Mouse (Mus musculus) stomach, embryonic 16.5 days (tissue): Measurements from ENCODE around the gene Sgpp2. TPM values are rescaled to one million over a fixed set of nuclear protein-coding genes. Genes with fewer than 3 reads are reported as not detected.
A peak's percentile ranks its signal among the peaks of the same experiment; 100 is the strongest.

ENCODE experiments used
- ATAC-seq: fragments of 200-750 bp; cut with Nextera tagmentation; 2 replicates; pipeline ENCODE4 v1.8.0; 2017; ENCODE audit warnings: moderate number of reproducible peaks, moderate TSS enrichment; ENCODE audit not compliant: insufficient read depth, low FRiP score
- H3K27ac ChIP-seq: fragments of 300-500 bp; sonication (generic); 2 replicates; pipeline ENCODE4 v1.5.1; 2014; ENCODE audit warnings: low read length
- H3K27me3 ChIP-seq: fragments of 300-500 bp; sonication (generic); 2 replicates; pipeline ENCODE4 v1.6.1; 2014; ENCODE audit warnings: low read length, control low read depth, mixed read lengths; ENCODE audit not compliant: control insufficient read depth, insufficient read depth
- H3K36me3 ChIP-seq: fragments of 300-500 bp; sonication (generic); 2 replicates; pipeline ENCODE4 v1.6.1; 2014; ENCODE audit warnings: low read length; ENCODE audit not compliant: control insufficient read depth, insufficient read depth
- H3K4me1 ChIP-seq: fragments of 300-500 bp; sonication (generic); 2 replicates; pipeline ENCODE4 v1.6.1; 2014; ENCODE audit warnings: low read length, control low read depth, mixed read lengths; ENCODE audit not compliant: control insufficient read depth, insufficient read depth
- H3K4me2 ChIP-seq: fragments of 300-500 bp; sonication (generic); 2 replicates; pipeline ENCODE4 v1.6.1; 2014; ENCODE audit warnings: low read depth, low read length, mixed read lengths
- H3K4me3 ChIP-seq: fragments of 300-500 bp; sonication (generic); replicated peaks from 2 replicates; pipeline ENCODE4 v1.5.1; 2014; ENCODE audit warnings: mild to moderate bottlenecking, low read length
- H3K9ac ChIP-seq: fragments of 300-500 bp; sonication (generic); 2 replicates; pipeline ENCODE4 v1.6.1; 2014; ENCODE audit warnings: low read length
- H3K9me3 ChIP-seq: fragments of 300-500 bp; sonication (generic); replicated peaks from 2 replicates; pipeline ENCODE4 v1.6.1; 2016; ENCODE audit warnings: low read length, control low read depth; ENCODE audit not compliant: control insufficient read depth
- WGBS: fragments of 180-500 bp; shearing (Covaris S2); extraction: QIAGEN DNeasy Blood & Tissue Kit; methylation state at CpG from one replicate; pipeline ENCODE4 v1.1.7; 2014; 5-methylcytosine and 5-hydroxymethylcytosine counted together
- polyA plus RNA-seq: library from polyadenylated mRNA; unstranded; fragments of >200 nt; fragmentation: Nextera tagmentation; extraction: Ambion mirVana; gene quantifications from 2 replicates; pipeline ENCODE4 v1.2.1, GENCODE M21; 2015

The Sgpp2 gene
- polyA plus RNA-seq, 1 experiment from 2014 or later: 22.7 TPM

- no peaks in the 10 kb centered on the region for H3K9me3 ChIP-seq
- H3K4me1 ChIP-seq: peaks cover 16% of the 10 kb centered on the region
- H3K9ac ChIP-seq: no peak overlapping the region
- 86% methylated on average over 1 of the region's 1 CpGs for WGBS
- no peak overlapping the region for H3K4me3 ChIP-seq
- no peak overlapping the region for H3K4me2 ChIP-seq
- ATAC-seq: no peak
- peak overlapping the region; percentile 78 for H3K27ac ChIP-seq
- H3K27me3 ChIP-seq: no peaks in the 10 kb centered on the region
- no peaks in the 10 kb centered on the region for H3K36me3 ChIP-seq
Observed at GRCm38 (mm10) chr1:78353254-78353653, 43.1 kb downstream of the Sgpp2 start.

GRCm38 (mm10) chr1:78355123-78355522, 45.0 kb downstream of the Sgpp2 start:
- WGBS: 17% methylated on average over 4 of the region's 4 CpGs
- no peaks in the 10 kb centered on the region for H3K27me3 ChIP-seq
- peaks cover 16% of the 10 kb centered on the region for H3K4me1 ChIP-seq
- H3K27ac ChIP-seq: no peak overlapping the region
- no peaks in the 10 kb centered on the region for H3K9me3 ChIP-seq
- peak; percentile 38; the same call in 1 of the 2 replicates for ATAC-seq
- H3K4me2 ChIP-seq: no peak overlapping the region
- no peak overlapping the region for H3K9ac ChIP-seq
- H3K36me3 ChIP-seq: no peaks in the 10 kb centered on the region
- no peak overlapping the region for H3K4me3 ChIP-seq

- WGBS: 60% methylated on average over 4 of the region's 4 CpGs
- no peak overlapping the region for H3K9ac ChIP-seq
- no peak overlapping the region for H3K4me2 ChIP-seq
- H3K4me1 ChIP-seq: peaks cover 16% of the 10 kb centered on the region
- H3K9me3 ChIP-seq: no peaks in the 10 kb centered on the region
- no peaks in the 10 kb centered on the region for H3K27me3 ChIP-seq
- no peak overlapping the region for H3K27ac ChIP-seq
- H3K4me3 ChIP-seq: no peak overlapping the region
- no peaks in the 10 kb centered on the region for H3K36me3 ChIP-seq
- no peak for ATAC-seq
Observed at GRCm38 (mm10) chr1:78357415-78357814, 47.3 kb downstream of the Sgpp2 start.

- H3K27ac ChIP-seq: no peak overlapping the region
- no peaks in the 10 kb centered on the region for H3K36me3 ChIP-seq
- ATAC-seq: no peak
- H3K27me3 ChIP-seq: no peaks in the 10 kb centered on the region
- no peak overlapping the region for H3K4me3 ChIP-seq
- peaks cover 15% of the 10 kb centered on the region for H3K4me1 ChIP-seq
- H3K9me3 ChIP-seq: no peaks in the 10 kb centered on the region
- 59% methylated on average over 1 of the region's 1 CpGs for WGBS
- H3K9ac ChIP-seq: no peak overlapping the region
- no peak overlapping the region for H3K4me2 ChIP-seq
Observed at GRCm38 (mm10) chr1:78357868-78358267, 47.7 kb downstream of the Sgpp2 start.

GRCm38 (mm10) chr1:78363965-78364889, 54.1 kb downstream of the Sgpp2 start:
- no peaks in the 10 kb centered on the region; the same call in 1 of the 2 replicates for H3K4me1 ChIP-seq
- 49% methylated on average over 13 of the region's 13 CpGs for WGBS
- H3K4me3 ChIP-seq: no peak overlapping the region
- no peak overlapping the region for H3K9ac ChIP-seq
- no peak for ATAC-seq
- no peaks in the 10 kb centered on the region for H3K36me3 ChIP-seq
- no peaks in the 10 kb centered on the region for H3K27me3 ChIP-seq
- no peak overlapping the region for H3K27ac ChIP-seq
- H3K9me3 ChIP-seq: no peaks in the 10 kb centered on the region
- H3K4me2 ChIP-seq: no peak overlapping the region

GRCm38 (mm10) chr1:78367806-78368205, 57.7 kb downstream of the Sgpp2 start:
- no peak overlapping the region for H3K4me2 ChIP-seq
- H3K4me1 ChIP-seq: peaks cover 6% of the 10 kb centered on the region; the same call in 1 of the 2 replicates
- no peak for ATAC-seq
- no peak overlapping the region for H3K27ac ChIP-seq
- no peak overlapping the region for H3K9ac ChIP-seq
- no peaks in the 10 kb centered on the region for H3K9me3 ChIP-seq
- 58% methylated on average over 5 of the region's 5 CpGs for WGBS
- no peak overlapping the region for H3K4me3 ChIP-seq
- H3K36me3 ChIP-seq: no peaks in the 10 kb centered on the region
- H3K27me3 ChIP-seq: no peaks in the 10 kb centered on the region

- ATAC-seq: no peak
- H3K36me3 ChIP-seq: no peaks in the 10 kb centered on the region
- 0 out of 2 replicates have a peak, but pooled peaks cover 6% of the 10 kb centered on the region for H3K4me1 ChIP-seq
- H3K27me3 ChIP-seq: no peaks in the 10 kb centered on the region
- no peaks in the 10 kb centered on the region for H3K9me3 ChIP-seq
- H3K4me2 ChIP-seq: no peak overlapping the region
- 28% methylated on average over 6 of the region's 6 CpGs for WGBS
- H3K9ac ChIP-seq: no peak overlapping the region
- H3K27ac ChIP-seq: no peak overlapping the region
- H3K4me3 ChIP-seq: no peak overlapping the region
Observed at GRCm38 (mm10) chr1:78370121-78370520, 60.0 kb downstream of the Sgpp2 start.

GRCm38 (mm10) chr1:78371569-78372236, 61.6 kb downstream of the Sgpp2 start:
- Histone ChIP-seq H3K27me3 (no peaks in the 10 kb centered on the region), H3K9me3 (no peaks in the 10 kb centered on the region), H3K4me2 (no peak overlapping the region), H3K4me3 (no peak overlapping the region), H3K4me1 (0 out of 2 replicates have a peak, but pooled peaks cover 6% of the 10 kb centered on the region), H3K27ac (no peak overlapping the region), H3K9ac (no peak overlapping the region), H3K36me3 (no peaks in the 10 kb centered on the region)
- 71% methylated on average over 2 of the region's 2 CpGs for WGBS
- ATAC-seq: no peak

GRCm38 (mm10) chr1:78372316-78372715, 62.2 kb downstream of the Sgpp2 start:
- 88% methylated on average over 9 of the region's 9 CpGs for WGBS

More at GRCm38 (mm10) chr1:78372316-78372715, 62.2 kb downstream of the Sgpp2 start:
- Histone ChIP-seq H3K36me3 (no peaks in the 10 kb centered on the region), H3K27ac (no peak overlapping the region), H3K9ac (no peak overlapping the region), H3K9me3 (no peaks in the 10 kb centered on the region), H3K4me2 (no peak overlapping the region), H3K4me1 (0 out of 2 replicates have a peak, but pooled peaks cover 6% of the 10 kb centered on the region), H3K4me3 (no peak overlapping the region), H3K27me3 (no peaks in the 10 kb centered on the region)
- ATAC-seq: no peak
